Mouse (Mus musculus) stomach, embryonic 16.5 days (tissue): ENCODE measurements around the gene Nrd1. TPM values are rescaled to one million over a fixed set of nuclear protein-coding genes. Genes with fewer than 3 reads are reported as not detected.
A peak's percentile ranks its signal among the peaks of the same experiment; 100 is the strongest.

Experiments
- ATAC-seq: fragments of 200-750 bp; cut with Nextera tagmentation; 2 replicates; pipeline ENCODE4 v1.8.0; 2017; ENCODE audit warnings: moderate number of reproducible peaks, moderate TSS enrichment; ENCODE audit not compliant: insufficient read depth, low FRiP score
- H3K27ac ChIP-seq: fragments of 300-500 bp; sonication (generic); 2 replicates; pipeline ENCODE4 v1.5.1; 2014; ENCODE audit warnings: low read length
- H3K27me3 ChIP-seq: fragments of 300-500 bp; sonication (generic); 2 replicates; pipeline ENCODE4 v1.6.1; 2014; ENCODE audit warnings: low read length, control low read depth, mixed read lengths; ENCODE audit not compliant: control insufficient read depth, insufficient read depth
- H3K36me3 ChIP-seq: fragments of 300-500 bp; sonication (generic); 2 replicates; pipeline ENCODE4 v1.6.1; 2014; ENCODE audit warnings: low read length; ENCODE audit not compliant: control insufficient read depth, insufficient read depth
- H3K4me1 ChIP-seq: fragments of 300-500 bp; sonication (generic); 2 replicates; pipeline ENCODE4 v1.6.1; 2014; ENCODE audit warnings: low read length, control low read depth, mixed read lengths; ENCODE audit not compliant: control insufficient read depth, insufficient read depth
- H3K4me2 ChIP-seq: fragments of 300-500 bp; sonication (generic); 2 replicates; pipeline ENCODE4 v1.6.1; 2014; ENCODE audit warnings: low read depth, low read length, mixed read lengths
- H3K4me3 ChIP-seq: fragments of 300-500 bp; sonication (generic); replicated peaks from 2 replicates; pipeline ENCODE4 v1.5.1; 2014; ENCODE audit warnings: mild to moderate bottlenecking, low read length
- H3K9ac ChIP-seq: fragments of 300-500 bp; sonication (generic); 2 replicates; pipeline ENCODE4 v1.6.1; 2014; ENCODE audit warnings: low read length
- H3K9me3 ChIP-seq: fragments of 300-500 bp; sonication (generic); replicated peaks from 2 replicates; pipeline ENCODE4 v1.6.1; 2016; ENCODE audit warnings: low read length, control low read depth; ENCODE audit not compliant: control insufficient read depth
- WGBS: fragments of 180-500 bp; shearing (Covaris S2); extraction: QIAGEN DNeasy Blood & Tissue Kit; methylation state at CpG from one replicate; pipeline ENCODE4 v1.1.7; 2014; 5-methylcytosine and 5-hydroxymethylcytosine counted together
- polyA plus RNA-seq: library from polyadenylated mRNA; unstranded; fragments of >200 nt; fragmentation: Nextera tagmentation; extraction: Ambion mirVana; gene quantifications from 2 replicates; pipeline ENCODE4 v1.2.1, GENCODE M21; 2015

Nrd1 gene
- polyA plus RNA-seq, 1 experiment from 2014 or later, result 61.8 TPM

DNA sequence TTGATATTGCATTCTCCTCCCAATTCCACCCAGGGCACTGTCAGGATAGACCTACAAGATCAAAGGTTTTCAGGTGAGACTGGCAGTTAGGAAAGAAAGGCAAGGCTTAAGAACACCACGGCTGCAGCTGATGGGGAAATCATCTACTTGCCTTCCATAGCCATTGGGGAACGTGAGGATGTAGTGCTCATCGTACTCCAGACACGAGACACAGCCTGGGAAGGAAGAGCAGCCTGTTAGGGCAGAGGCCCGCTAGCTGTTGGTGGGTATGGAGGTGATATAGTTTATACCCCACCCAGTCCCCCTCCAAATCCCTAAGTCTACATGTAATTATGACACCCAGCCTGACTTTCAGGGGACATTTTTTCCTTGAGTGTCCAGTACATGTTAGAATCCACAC, 65.3 kb downstream of the Nrd1 start:
- no peak overlapping the region for H3K27ac ChIP-seq
- H3K27me3 ChIP-seq, result no peaks in the 10 kb centered on the region
- no peak overlapping the region for H3K4me2 ChIP-seq
- no peak overlapping the region for H3K9ac ChIP-seq
- H3K9me3 ChIP-seq, result no peaks in the 10 kb centered on the region
- ATAC-seq, result no peak
- H3K4me3 ChIP-seq, result no peak overlapping the region
- no peaks in the 10 kb centered on the region for H3K4me1 ChIP-seq
- 94% methylated on average over 5 of the region's 5 CpGs for WGBS
- peaks cover 16% of the 10 kb centered on the region for H3K36me3 ChIP-seq

- no peaks in the 10 kb centered on the region for H3K36me3 ChIP-seq
- H3K4me1 ChIP-seq, result no peaks in the 10 kb centered on the region
- H3K4me3 ChIP-seq, result no peak overlapping the region
- no peak overlapping the region for H3K27ac ChIP-seq
- no peak overlapping the region for H3K4me2 ChIP-seq
- no peaks in the 10 kb centered on the region for H3K9me3 ChIP-seq
- no peak overlapping the region for H3K9ac ChIP-seq
- no peaks in the 10 kb centered on the region for H3K27me3 ChIP-seq
- 89% methylated on average over 6 of the region's 6 CpGs for WGBS
- ATAC-seq, result no peak
These were observed 72.4 kb downstream of the Nrd1 start for GRCm38 (mm10) chr4:109072891-109073290.

DNA sequence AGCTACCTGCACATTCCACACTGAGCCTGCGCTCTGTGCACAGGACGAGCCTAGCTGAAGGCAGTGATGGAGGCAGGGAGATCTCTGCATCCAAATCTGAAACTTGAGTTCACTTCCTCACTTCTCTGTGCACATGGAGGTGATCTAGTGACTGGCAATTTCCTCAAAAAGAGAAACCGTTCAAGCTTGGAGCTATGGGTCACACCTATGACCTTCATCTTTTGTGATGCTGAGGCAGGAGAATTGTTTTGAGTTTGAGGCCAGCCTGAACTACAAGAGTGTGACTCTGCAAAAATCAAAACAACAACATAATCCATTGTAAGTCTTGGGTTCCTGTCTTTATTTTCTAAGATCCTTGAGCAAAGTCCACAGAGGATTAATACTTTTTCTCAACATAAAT, 72.8 kb downstream of the Nrd1 start:
- Histone ChIP-seq H3K4me2 (no peak overlapping the region), H3K36me3 (no peaks in the 10 kb centered on the region), H3K4me3 (no peak overlapping the region), H3K9ac (no peak overlapping the region), H3K4me1 (no peaks in the 10 kb centered on the region), H3K27ac (no peak overlapping the region), H3K27me3 (no peaks in the 10 kb centered on the region), H3K9me3 (no peaks in the 10 kb centered on the region)
- ATAC-seq, result no peak
- WGBS, result 91% methylated on average over 3 of the region's 3 CpGs

GRCm38 (mm10) chr4:109078941-109079340, 78.5 kb downstream of the Nrd1 start:
- Histone ChIP-seq H3K9ac (no peak overlapping the region), H3K27ac (peak overlapping the region; percentile 29; the same call in 1 of the 2 replicates), H3K36me3 (no peaks in the 10 kb centered on the region), H3K9me3 (no peaks in the 10 kb centered on the region), H3K4me1 (0 out of 2 replicates have a peak, but pooled peaks cover 6% of the 10 kb centered on the region), H3K27me3 (no peaks in the 10 kb centered on the region), H3K4me3 (no peak overlapping the region), H3K4me2 (no peak overlapping the region)
- ATAC-seq, result no peak
- WGBS, result 82% methylated on average over 7 of the region's 7 CpGs

- Histone ChIP-seq H3K4me2 (no peak overlapping the region), H3K4me3 (no peak overlapping the region), H3K36me3 (no peaks in the 10 kb centered on the region), H3K27me3 (no peaks in the 10 kb centered on the region), H3K27ac (peak overlapping the region; percentile 2), H3K4me1 (0 out of 2 replicates have a peak, but pooled peaks cover 6% of the 10 kb centered on the region), H3K9me3 (no peaks in the 10 kb centered on the region), H3K9ac (no peak overlapping the region)
- no peak for ATAC-seq
- 63% methylated on average over 3 of the region's 3 CpGs for WGBS
These were observed 79.2 kb downstream of the Nrd1 start for GRCm38 (mm10) chr4:109079676-109080075.

GRCm38 (mm10) chr4:109080118-109080517, 79.7 kb downstream of the Nrd1 start:
- H3K36me3 ChIP-seq, result no peaks in the 10 kb centered on the region
- H3K27ac ChIP-seq, result peak overlapping the region; percentile 2
- H3K9me3 ChIP-seq, result no peaks in the 10 kb centered on the region
- 0 out of 2 replicates have a peak, but pooled peaks cover 6% of the 10 kb centered on the region for H3K4me1 ChIP-seq
- 49% methylated on average over 5 of the region's 5 CpGs for WGBS
- H3K27me3 ChIP-seq, result no peaks in the 10 kb centered on the region
- no peak overlapping the region for H3K9ac ChIP-seq
- ATAC-seq, result no peak
- H3K4me3 ChIP-seq, result no peak overlapping the region
- no peak overlapping the region for H3K4me2 ChIP-seq

GRCm38 (mm10) chr4:109089171-109089570, 88.7 kb downstream of the Nrd1 start:
- 87% methylated on average over 5 of the region's 5 CpGs for WGBS
- ATAC-seq, result no peak
- Histone ChIP-seq H3K4me2 (no peak overlapping the region), H3K36me3 (no peaks in the 10 kb centered on the region), H3K4me3 (no peak overlapping the region), H3K9me3 (no peaks in the 10 kb centered on the region), H3K27me3 (no peaks in the 10 kb centered on the region), H3K27ac (no peak overlapping the region), H3K9ac (no peak overlapping the region), H3K4me1 (no peaks in the 10 kb centered on the region)

GRCm38 (mm10) chr4:109089999-109090398, 89.5 kb downstream of the Nrd1 start:
- Histone ChIP-seq H3K9me3 (no peaks in the 10 kb centered on the region), H3K36me3 (no peaks in the 10 kb centered on the region), H3K4me3 (no peak overlapping the region), H3K9ac (no peak overlapping the region), H3K27me3 (no peaks in the 10 kb centered on the region), H3K4me1 (peaks cover 5% of the 10 kb centered on the region), H3K27ac (no peak overlapping the region), H3K4me2 (no peak overlapping the region)
- 20% methylated on average over 6 of the region's 6 CpGs for WGBS
- no peak for ATAC-seq

DNA sequence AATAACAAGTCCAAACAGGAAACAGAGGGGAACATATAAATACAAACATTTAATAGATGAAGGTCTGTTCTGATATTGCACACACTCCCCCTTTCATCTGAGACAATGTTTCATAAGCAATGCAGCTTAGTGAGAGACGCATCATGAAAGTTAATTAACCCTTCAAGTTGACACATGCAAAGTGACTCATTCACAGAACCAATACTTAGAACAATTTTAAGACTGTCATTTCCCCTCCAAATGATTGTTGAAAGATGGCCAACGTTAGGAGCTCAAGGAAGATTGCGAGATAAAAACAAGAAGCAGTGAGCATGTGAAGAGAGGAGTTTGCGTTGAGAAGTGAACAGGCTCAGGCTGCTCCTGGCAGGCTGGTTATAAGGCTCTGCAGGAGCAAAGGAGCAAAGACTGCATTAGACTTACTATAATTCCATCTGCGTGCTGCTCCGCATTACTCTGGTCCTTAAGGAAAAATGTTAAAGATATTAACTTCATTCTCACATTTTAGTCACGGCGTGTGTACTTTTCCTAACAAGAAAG, 90.9 kb downstream of the Nrd1 start:
- 75% methylated on average over 8 of the region's 8 CpGs for WGBS
- Histone ChIP-seq H3K36me3 (no peaks in the 10 kb centered on the region), H3K4me3 (no peak overlapping the region), H3K4me2 (no peak overlapping the region), H3K27me3 (no peaks in the 10 kb centered on the region), H3K4me1 (peaks cover 9% of the 10 kb centered on the region), H3K9ac (no peak overlapping the region), H3K9me3 (no peaks in the 10 kb centered on the region), H3K27ac (no peak overlapping the region)
- ATAC-seq, result no peak
